Mouse (Mus musculus): ENCODE measurements around the gene Dmrta1. TPM values are rescaled to one million over a fixed set of nuclear protein-coding genes. Genes with fewer than 3 reads are reported as not detected.
"Not testable (repeated sequence)": the region's sequence is repeated elsewhere in the genome, so short reads cannot be mapped to it uniquely, and the experiment has no call there.

Dmrta1 gene
- polyA plus RNA-seq, 1 experiment from 2014 or later = 0.63 TPM

GRCm38 (mm10) chr4:89678713-89679112 lies 523 bp upstream of the Dmrta1 start:
- WGBS = 54% methylated on average over 5 of the region's 5 CpGs
- ATAC-seq (ENCODE audit: insufficient number of reproducible peaks, low FRiP score) = no peak

GRCm38 (mm10) chr4:89687961-89688803 lies 8.9 kb downstream of the Dmrta1 start:
- under 1% methylated on average over 77 of the region's 78 CpGs for WGBS
- Histone ChIP-seq H3K4me2 (peak overlapping the region; percentile 85), H3K27me3 (replicated peaks) (peaks cover 30% of the 10 kb centered on the region), H3K9ac (peak overlapping the region; percentile 55), H3K4me1 (replicated peaks) (no peaks in the 10 kb centered on the region; the same call in 1 of the 2 replicates), H3K36me3 (no peaks in the 10 kb centered on the region), H3K9me3 (replicated peaks) (no peaks in the 10 kb centered on the region), H3K4me3 (peak overlapping the region; percentile 63), H3K27ac (ENCODE audit: poor library complexity, severe bottlenecking) (no peak overlapping the region)
- ATAC-seq (ENCODE audit: insufficient number of reproducible peaks, low FRiP score) = peak; percentile 80

More at GRCm38 (mm10) chr4:89678713-89679112, 523 bp upstream of the Dmrta1 start:
- H3K4me1 ChIP-seq (replicated peaks) = no peaks in the 10 kb centered on the region
- H3K27me3 ChIP-seq (replicated peaks) = no peaks in the 10 kb centered on the region
- no peaks in the 10 kb centered on the region for H3K9me3 ChIP-seq (replicated peaks)
- H3K36me3 ChIP-seq = no peaks in the 10 kb centered on the region
- H3K4me3 ChIP-seq = no peak overlapping the region
- H3K4me2 ChIP-seq = no peak overlapping the region
- H3K9ac ChIP-seq = no peak overlapping the region
- H3K27ac ChIP-seq (ENCODE audit: poor library complexity, severe bottlenecking) = no peak overlapping the region

- H3K9me3 ChIP-seq (replicated peaks) = no peaks in the 10 kb centered on the region
- no peaks in the 10 kb centered on the region for H3K36me3 ChIP-seq
- peak overlapping the region; percentile 63 for H3K4me3 ChIP-seq
- ATAC-seq (ENCODE audit: insufficient number of reproducible peaks, low FRiP score) = no peak
- WGBS = 2% methylated on average over 16 of the region's 16 CpGs
- H3K27me3 ChIP-seq (replicated peaks) = peaks cover 30% of the 10 kb centered on the region
- peak overlapping the region; percentile 55 for H3K9ac ChIP-seq
- H3K4me1 ChIP-seq (replicated peaks) = no peaks in the 10 kb centered on the region; the same call in 1 of the 2 replicates
- peak overlapping the region; percentile 85 for H3K4me2 ChIP-seq
- H3K27ac ChIP-seq (ENCODE audit: poor library complexity, severe bottlenecking) = no peak overlapping the region
Measured at GRCm38 (mm10) chr4:89688804-89689497, 9.7 kb downstream of the Dmrta1 start.

GRCm38 (mm10) chr4:89691936-89692335 lies 12.7 kb downstream of the Dmrta1 start:
- no peaks in the 10 kb centered on the region for H3K36me3 ChIP-seq
- peaks cover 25% of the 10 kb centered on the region for H3K27me3 ChIP-seq (replicated peaks)
- ATAC-seq (ENCODE audit: insufficient number of reproducible peaks, low FRiP score) = no peak
- no peaks in the 10 kb centered on the region; the same call in 1 of the 2 replicates for H3K4me1 ChIP-seq (replicated peaks)
- H3K4me3 ChIP-seq = no peak overlapping the region
- H3K27ac ChIP-seq (ENCODE audit: poor library complexity, severe bottlenecking) = no peak overlapping the region
- H3K9ac ChIP-seq = no peak overlapping the region
- no peaks in the 10 kb centered on the region for H3K9me3 ChIP-seq (replicated peaks)
- no peak overlapping the region for H3K4me2 ChIP-seq
- 77% methylated on average over 6 of the region's 6 CpGs for WGBS

GRCm38 (mm10) chr4:89692780-89693179 lies 13.5 kb downstream of the Dmrta1 start:
- H3K4me1 ChIP-seq (replicated peaks) = no peaks in the 10 kb centered on the region; the same call in 1 of the 2 replicates
- no peak overlapping the region for H3K4me3 ChIP-seq
- H3K27ac ChIP-seq (ENCODE audit: poor library complexity, severe bottlenecking) = no peak overlapping the region
- H3K27me3 ChIP-seq (replicated peaks) = peaks cover 21% of the 10 kb centered on the region
- no peak overlapping the region for H3K9ac ChIP-seq
- no peaks in the 10 kb centered on the region for H3K9me3 ChIP-seq (replicated peaks)
- H3K4me2 ChIP-seq = no peak overlapping the region
- ATAC-seq (ENCODE audit: insufficient number of reproducible peaks, low FRiP score) = no peak
- WGBS = 9% methylated on average over 1 of the region's 1 CpGs
- H3K36me3 ChIP-seq = no peaks in the 10 kb centered on the region

GRCm38 (mm10) chr4:89695589-89695988 lies 16.4 kb downstream of the Dmrta1 start:
- H3K9me3 ChIP-seq (replicated peaks) = no peaks in the 10 kb centered on the region
- H3K4me2 ChIP-seq = no peak overlapping the region
- H3K36me3 ChIP-seq = no peaks in the 10 kb centered on the region
- no peak for ATAC-seq (ENCODE audit: insufficient number of reproducible peaks, low FRiP score)
- 59% methylated on average over 5 of the region's 5 CpGs for WGBS
- H3K27me3 ChIP-seq (replicated peaks) = peaks cover 5% of the 10 kb centered on the region
- no peak overlapping the region for H3K9ac ChIP-seq
- H3K4me3 ChIP-seq = no peak overlapping the region
- no peaks in the 10 kb centered on the region for H3K4me1 ChIP-seq (replicated peaks)
- H3K27ac ChIP-seq (ENCODE audit: poor library complexity, severe bottlenecking) = no peak overlapping the region

- Histone ChIP-seq H3K36me3 (no peaks in the 10 kb centered on the region), H3K27me3 (replicated peaks) (no peaks in the 10 kb centered on the region), H3K9ac (no peak overlapping the region), H3K4me3 (no peak overlapping the region), H3K4me2 (no peak overlapping the region), H3K9me3 (replicated peaks) (no peaks in the 10 kb centered on the region), H3K27ac (ENCODE audit: poor library complexity, severe bottlenecking) (no peak overlapping the region), H3K4me1 (replicated peaks) (no peaks in the 10 kb centered on the region)
- no peak for ATAC-seq (ENCODE audit: insufficient number of reproducible peaks, low FRiP score)
Measured at GRCm38 (mm10) chr4:89697951-89698350, 18.7 kb downstream of the Dmrta1 start.

- H3K4me1 ChIP-seq (replicated peaks); ATAC-seq (ENCODE audit: insufficient number of reproducible peaks, low FRiP score); H3K27me3 ChIP-seq (replicated peaks); H3K4me2 ChIP-seq; H3K9me3 ChIP-seq (replicated peaks); H3K9ac ChIP-seq; H3K36me3 ChIP-seq; H3K27ac ChIP-seq (ENCODE audit: poor library complexity, severe bottlenecking); H3K4me3 ChIP-seq: not testable (repeated sequence)
- 71% methylated on average over 1 of the region's 1 CpGs for WGBS
Measured at GRCm38 (mm10) chr4:89723526-89724190, 44.4 kb downstream of the Dmrta1 start.

Data from heart, embryonic 12.5 days (tissue).